ENCODE assay signal across 9 mouse cellular contexts in the genomic region with DNA sequence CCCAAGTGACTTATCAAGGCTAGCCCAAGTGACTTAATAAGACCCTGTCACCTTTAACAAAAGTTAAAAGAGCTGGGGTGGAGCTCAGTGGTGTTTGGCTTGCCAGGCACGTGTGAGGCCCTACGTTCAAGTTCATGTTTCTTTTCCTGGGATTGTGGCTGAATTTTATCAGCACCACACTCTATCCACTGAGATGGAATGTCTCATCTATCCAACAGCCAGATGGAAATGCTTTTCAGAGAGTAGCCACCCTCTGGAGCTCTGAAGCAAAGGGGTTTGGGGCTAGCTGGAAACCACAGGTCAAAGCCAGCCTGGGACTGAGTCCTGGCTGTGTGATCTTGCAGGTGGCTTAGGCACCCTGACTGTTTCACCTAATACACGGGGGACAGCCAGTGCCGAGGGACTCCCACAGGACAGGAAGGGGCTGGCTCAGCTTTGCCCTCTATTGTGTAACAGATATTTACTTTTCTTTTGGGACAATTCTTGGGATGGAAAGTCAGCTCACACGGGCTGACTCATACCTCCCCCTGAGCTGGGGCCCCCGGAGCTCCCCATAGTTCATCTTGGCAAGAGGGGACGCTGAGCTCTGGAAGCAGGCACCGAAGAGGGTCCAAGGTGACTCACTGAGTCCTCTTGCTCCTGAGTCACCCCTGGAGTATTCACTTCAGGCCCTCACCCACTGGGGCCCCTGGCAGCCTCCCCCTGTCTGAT. TPM values are rescaled to one million over a fixed set of nuclear protein-coding genes. Genes with fewer than 3 reads are reported as not detected.
A peak's percentile ranks its signal among the peaks of the same experiment; 100 is the strongest.
DNase-seq lines count a peak whose midpoint lies in the region; ATAC-seq and TF ChIP-seq lines count a peak whose summit lies in the region.
"Had no signal": no experiment of that assay in that cellular context is flagged by ENCODE, and none has a peak within 500 bp of the region (broad histone marks: within the 10 kb centered on the region; RNA-seq: fewer than 3 reads in every experiment).

No protein-coding gene starts in this region.

- H3K4me3 ChIP-seq in liver, adult 2 months (ENCODE audit: insufficient read depth, low read depth, low read length), result no peak overlapping the region
- H3K4me3 ChIP-seq in liver, embryonic 11.5 days (ENCODE audit: low read depth, low read length), result no peak overlapping the region
- H3K4me3 ChIP-seq in embryonic facial prominence, embryonic 10.5 days, result no peak overlapping the region
- H3K4me3 ChIP-seq in intestine, embryonic 16.5 days (ENCODE audit: low read length), result no peak overlapping the region
- H3K4me3 ChIP-seq in stomach, postnatal 0 days (ENCODE audit: low read depth, low read length), result no peak overlapping the region

- no peak for ATAC-seq in liver, embryonic 11.5 days (replicated peaks; ENCODE audit: low FRiP score)
- 0 out of 2 replicates have a peak, but pooled peaks have one; percentile 1 for ATAC-seq in intestine, embryonic 16.5 days
- ATAC-seq in stomach, postnatal 0 days (ENCODE audit: low FRiP score, low TSS enrichment), result no peak; the same call in 1 of the 2 replicates

- no peak for TF ChIP-seq EP300 in stomach, postnatal 0 days (optimal IDR thresholded peaks at IDR 0.05)

- peak overlapping the region; percentile 89 for H3K27ac ChIP-seq in liver, adult 2 months (replicated peaks; ENCODE audit: insufficient read depth, low read depth, low read length)
- H3K27ac ChIP-seq in liver, embryonic 11.5 days (ENCODE audit: low read depth, low read length), result no peak overlapping the region
- H3K27ac ChIP-seq in embryonic facial prominence, embryonic 10.5 days (replicated peaks), result peak overlapping the region; percentile 19; the same call in 1 of the 2 replicates
- peak overlapping the region; percentile 17; the same call in 1 of the 2 replicates for H3K27ac ChIP-seq in intestine, embryonic 16.5 days (ENCODE audit: low read length)
- peak overlapping the region; percentile 97 for H3K27ac ChIP-seq in stomach, postnatal 0 days (replicated peaks)

- no peaks in the 10 kb centered on the region for H3K36me3 ChIP-seq in liver, adult 2 months (ENCODE audit: control insufficient read depth, insufficient read depth, low read length)
- H3K36me3 ChIP-seq in liver, embryonic 11.5 days (ENCODE audit: control insufficient read depth, insufficient read depth, low read length), result no peaks in the 10 kb centered on the region
- no peaks in the 10 kb centered on the region for H3K36me3 ChIP-seq in embryonic facial prominence, embryonic 10.5 days (replicated peaks)
- no peaks in the 10 kb centered on the region for H3K36me3 ChIP-seq in intestine, embryonic 16.5 days (ENCODE audit: control insufficient read depth, insufficient read depth, low read length)
- H3K36me3 ChIP-seq in stomach, postnatal 0 days (ENCODE audit: control insufficient read depth, insufficient read depth, low read length), result no peaks in the 10 kb centered on the region

- H3K9ac ChIP-seq in liver, adult 2 months (ENCODE audit: low read depth, low read length), result peak overlapping the region; percentile 6; the same call in 1 of the 2 replicates
- H3K9ac ChIP-seq in liver, embryonic 11.5 days (ENCODE audit: low read depth, low read length), result no peak overlapping the region
- no peak overlapping the region for H3K9ac ChIP-seq in intestine, embryonic 16.5 days (ENCODE audit: low read depth, low read length)
- peak overlapping the region; percentile 31; the same call in 1 of the 2 replicates for H3K9ac ChIP-seq in stomach, postnatal 0 days (ENCODE audit: low read length)

- no peaks in the 10 kb centered on the region for H3K27me3 ChIP-seq in liver, adult 2 months (ENCODE audit: control insufficient read depth, insufficient read depth, low read length)
- peaks cover 28% of the 10 kb centered on the region for H3K27me3 ChIP-seq in liver, embryonic 11.5 days (replicated peaks; ENCODE audit: control insufficient read depth, insufficient read depth, low read length)
- H3K27me3 ChIP-seq in embryonic facial prominence, embryonic 10.5 days (replicated peaks; ENCODE audit: low read depth, poor library complexity, severe bottlenecking), result peaks cover 50% of the 10 kb centered on the region
- peaks cover 23% of the 10 kb centered on the region for H3K27me3 ChIP-seq in intestine, embryonic 16.5 days (replicated peaks; ENCODE audit: control insufficient read depth, insufficient read depth, low read length)
- no peaks in the 10 kb centered on the region; the same call in 1 of the 2 replicates for H3K27me3 ChIP-seq in stomach, postnatal 0 days (ENCODE audit: control insufficient read depth, insufficient read depth, low read length)

- DNase-seq in liver, adult 2 months (ENCODE audit: extremely low read depth, low read depth, low spot score), result peak; percentile 86
- no peak for DNase-seq in liver, embryonic 11.5 days (ENCODE audit: low spot score)
- no peak for DNase-seq in embryonic facial prominence, embryonic 10.5 days (ENCODE audit: low spot score)
- DNase-seq in stomach, postnatal 0 days (ENCODE audit: low spot score), result peak; percentile 47
- DNase-seq in right cerebral cortex, adult 18-20 months, result no peak
- no peak for DNase-seq in cerebellum, adult 11-12 months
- DNase-seq: thymus, adult 18-20 months had no signal

- peaks cover 34% of the 10 kb centered on the region for H3K4me1 ChIP-seq in liver, adult 2 months (ENCODE audit: control insufficient read depth, insufficient read depth, low read length)
- peaks cover 4% of the 10 kb centered on the region; the same call in 1 of the 2 replicates for H3K4me1 ChIP-seq in liver, embryonic 11.5 days (replicated peaks; ENCODE audit: control insufficient read depth, insufficient read depth, low read length)
- peaks cover 24% of the 10 kb centered on the region for H3K4me1 ChIP-seq in embryonic facial prominence, embryonic 10.5 days
- peaks cover 27% of the 10 kb centered on the region for H3K4me1 ChIP-seq in intestine, embryonic 16.5 days (ENCODE audit: control insufficient read depth, insufficient read depth, low read length)
- peaks cover 7% of the 10 kb centered on the region for H3K4me1 ChIP-seq in stomach, postnatal 0 days (replicated peaks; ENCODE audit: control insufficient read depth, insufficient read depth)

- H3K79me2 ChIP-seq in liver, adult 2 months (ENCODE audit: control insufficient read depth, insufficient read depth, low read length), result no peaks in the 10 kb centered on the region

- H3K4me2 ChIP-seq in liver, embryonic 11.5 days, result no peak overlapping the region
- no peak overlapping the region for H3K4me2 ChIP-seq in intestine, embryonic 16.5 days (ENCODE audit: low read depth, low read length)
- 0 out of 2 replicates have a peak overlapping the region, but pooled peaks have one; percentile 8 for H3K4me2 ChIP-seq in stomach, postnatal 0 days (replicated peaks; ENCODE audit: low read depth)

- WGBS in liver, adult 2 months, result 20% methylated on average over 8 of the region's 8 CpGs
- 73% methylated on average over 8 of the region's 8 CpGs for WGBS in liver, embryonic 11.5 days
- 81% methylated on average over 8 of the region's 8 CpGs for WGBS in embryonic facial prominence, embryonic 10.5 days
- WGBS in intestine, embryonic 16.5 days, result 52% methylated on average over 8 of the region's 8 CpGs
- 23% methylated on average over 8 of the region's 8 CpGs for WGBS in stomach, postnatal 0 days

- no peak for TF ChIP-seq POLR2A in liver, adult 2 months (IDR thresholded peaks at IDR 0.05; ENCODE audit: extremely low read depth, insufficient read depth, low read length)

- H3K9me3 ChIP-seq in liver, embryonic 11.5 days (ENCODE audit: control insufficient read depth, low read length), result no peaks in the 10 kb centered on the region
- H3K9me3 ChIP-seq in embryonic facial prominence, embryonic 10.5 days, result no peaks in the 10 kb centered on the region
- H3K9me3 ChIP-seq in intestine, embryonic 16.5 days (ENCODE audit: control insufficient read depth, low read length), result no peaks in the 10 kb centered on the region
- no peaks in the 10 kb centered on the region for H3K9me3 ChIP-seq in stomach, postnatal 0 days (ENCODE audit: control insufficient read depth, low read length)

- TF ChIP-seq CTCF in liver, adult 2 months (IDR thresholded peaks at IDR 0.05; ENCODE audit: low read depth, low read length), result no peak
- no peak for TF ChIP-seq CTCF in stomach, postnatal 0 days (IDR thresholded peaks at IDR 0.05; ENCODE audit: low read depth)

RNA-seq across cellular contexts. Expression of gene Ppl, which starts 3.5 kb away (rescaled TPM):
- total RNA-seq in liver, adult 2 months (2014; rRNA removed), result 9.4 and 10.2 TPM in 2 replicates
- polyA plus RNA-seq in liver, adult 2 months (2012; rRNA removed), result 3.3 and 3.6 TPM in 2 replicates
- polyA plus RNA-seq in liver, embryonic 11.5 days (2014; fragmentation: Nextera tagmentation; extraction: Ambion mirVana), result 0.83 and 1.1 TPM in 2 replicates
- 1.8 and 2.4 TPM in 2 replicates for polyA plus RNA-seq in embryonic facial prominence, embryonic 10.5 days (2016; fragmentation: Nextera tagmentation; extraction: Ambion mirVana)
- 3.1 and 3.4 TPM in 2 replicates for polyA plus RNA-seq in intestine, embryonic 16.5 days (2015; fragmentation: Nextera tagmentation; extraction: Ambion mirVana)
- polyA plus RNA-seq in stomach, postnatal 0 days (2015; fragmentation: Nextera tagmentation; extraction: Ambion mirVana), result 61.5 and 66.2 TPM in 2 replicates
- total RNA-seq: megakaryocyte, adult 5-6 weeks had no signal

RNA-seq across cellular contexts. Expression of gene Sec14l5, which starts 11.2 kb away (rescaled TPM):
- total RNA-seq in liver, adult 2 months (2014; rRNA removed), result 0.09 and 0.13 TPM in 2 replicates
- polyA plus RNA-seq in liver, adult 2 months (2012; rRNA removed), result 0.01 and 0.02 TPM in 2 replicates
- not detected in 2 replicates for polyA plus RNA-seq in liver, embryonic 11.5 days (2014; fragmentation: Nextera tagmentation; extraction: Ambion mirVana)
- 0.10 and 0.16 TPM in 2 replicates for polyA plus RNA-seq in embryonic facial prominence, embryonic 10.5 days (2016; fragmentation: Nextera tagmentation; extraction: Ambion mirVana)
- polyA plus RNA-seq in intestine, embryonic 16.5 days (2015; fragmentation: Nextera tagmentation; extraction: Ambion mirVana), result 0.05 TPM in 1 of 2 replicates, not detected in the other
- polyA plus RNA-seq in stomach, postnatal 0 days (2015; fragmentation: Nextera tagmentation; extraction: Ambion mirVana), result 0.04 TPM in 2 replicates
- total RNA-seq: megakaryocyte, adult 5-6 weeks had no signal

Comparison
In these comparisons a context has a peak if more than half of its experiments do, and no peak if none do; other contexts are left out.
1. DNase-seq: peak in liver, adult 2 months (single experiment) and stomach, postnatal 0 days (single experiment); none in liver, embryonic 11.5 days (single experiment), embryonic facial prominence, embryonic 10.5 days (single experiment), right cerebral cortex, adult 18-20 months (single experiment) and cerebellum, adult 11-12 months (single experiment).
2. H3K9ac ChIP-seq: peak in liver, adult 2 months (single experiment) and stomach, postnatal 0 days (single experiment); none in liver, embryonic 11.5 days (single experiment) and intestine, embryonic 16.5 days (single experiment).
3. RNA of gene Ppl, which starts 3.5 kb away (polyA plus RNA-seq): 61.5 to 66.2 TPM in stomach, postnatal 0 days; 3.3 to 3.6 TPM in liver, adult 2 months, 3.1 to 3.4 TPM in intestine, embryonic 16.5 days, 1.8 to 2.4 TPM in embryonic facial prominence, embryonic 10.5 days and 0.83 to 1.1 TPM in liver, embryonic 11.5 days; every median in the first group is over 10 times any median in the second.